Mouse (Mus musculus) heart, adult 10 weeks (tissue): ENCODE data around the gene Zpbp2. TPM values are rescaled to one million over a fixed set of nuclear protein-coding genes. Genes with fewer than 3 reads are reported as not detected.

Experiments
- polyA plus RNA-seq: library from polyadenylated mRNA; stranded (reverse); fragments of 350-450 nt; fragmentation: Illumina TruSeq; extraction: RNeasy Lipid Tissue Mini Kit (QIAGEN cat#74804); gene quantifications from one replicate; pipeline ENCODE4 v1.2.3, GENCODE M21; 2014; ENCODE audit warnings: low read depth, low replicate concordance

The Zpbp2 gene
- not detected for polyA plus RNA-seq

DNA sequence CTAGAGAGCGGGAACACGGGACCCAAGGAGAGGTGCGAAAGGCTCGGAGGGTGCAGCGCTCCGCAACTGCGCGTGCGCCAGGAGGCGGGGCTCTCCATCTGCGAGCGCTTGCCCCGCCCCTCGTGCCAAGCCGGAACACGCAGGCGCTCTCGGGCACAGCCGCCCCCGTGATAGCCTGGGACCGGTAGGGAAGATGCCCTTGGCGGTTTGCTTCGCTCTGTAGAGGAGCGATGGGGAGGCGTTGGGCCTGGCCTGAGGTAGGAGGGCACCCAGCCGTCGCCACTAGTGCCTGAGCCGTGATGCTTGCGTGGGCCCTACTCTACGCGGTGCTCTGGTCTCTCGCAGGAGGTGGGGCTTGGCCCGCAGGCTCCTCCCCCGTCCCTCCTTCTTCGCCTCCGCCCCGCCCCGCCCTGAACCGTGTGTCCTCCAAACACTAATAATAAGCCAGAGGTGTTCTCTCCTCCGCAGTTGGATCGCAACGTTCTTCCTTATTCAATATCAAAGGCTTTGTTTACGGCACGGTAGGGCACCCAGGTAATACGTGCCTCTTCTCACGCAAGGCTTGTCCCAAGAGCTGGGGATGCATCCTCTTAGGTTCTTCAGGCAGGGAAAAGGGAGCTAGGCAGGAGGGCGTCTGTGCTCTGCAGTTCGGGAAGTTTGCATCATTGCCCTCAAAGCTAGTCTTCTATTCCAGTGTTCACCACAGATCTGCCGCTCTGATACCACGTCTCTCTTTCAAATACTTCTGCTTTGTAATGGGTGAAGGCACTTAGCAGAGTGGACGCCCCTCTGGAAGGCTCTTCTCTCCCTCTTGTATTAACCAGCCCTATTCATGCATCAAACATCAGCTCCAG, at the start of gene Zpbp2:
Zpbp2 (plus strand) TSS at position 123 of the 854 bp plus-strand sequence.

GRCm38 (mm10) chr11:98545711-98546231, 5.1 kb upstream of the Zpbp2 start, which contains the start of gene Ikzf3:
TSS of gene Ikzf3 (minus strand) at chr11:98546031.

GRCm38 (mm10) chr11:98586892-98587563, 36.1 kb downstream of the Zpbp2 start, which contains the start of gene Ormdl3:
TSS of gene Ormdl3 (minus strand) at chr11:98587368.

GRCm38 (mm10) chr11:98597991-98598390, 47.1 kb downstream of the Zpbp2 start, which contains the start of gene Lrrc3c:
TSS of gene Lrrc3c (plus strand) at chr11:98598291.

Other genes starting within 250 kb of the Zpbp2 start
- gene Neurod2, start 221.4 kb upstream of the Zpbp2 start, polyA plus RNA-seq, result not detected
- gene Ppp1r1b, start 202.7 kb upstream of the Zpbp2 start, polyA plus RNA-seq, result 10.0 TPM
- 28.4 TPM for gene Stard3, start 192.7 kb upstream of the Zpbp2 start, polyA plus RNA-seq
- gene Tcap, start 167.3 kb upstream of the Zpbp2 start, polyA plus RNA-seq, result 1,455 TPM
- gene Pnmt, start 164.6 kb upstream of the Zpbp2 start, polyA plus RNA-seq, result 1.9 TPM
- 10.7 TPM for gene Pgap3, start 150.6 kb upstream of the Zpbp2 start, polyA plus RNA-seq
- gene Erbb2, start 138.6 kb upstream of the Zpbp2 start, polyA plus RNA-seq, result 5.2 TPM
- 87.1 TPM for gene Mien1, start 112.1 kb upstream of the Zpbp2 start, polyA plus RNA-seq
- not detected for gene Grb7, start 104.7 kb upstream of the Zpbp2 start, polyA plus RNA-seq
- gene Ikzf3, start 5.1 kb upstream of the Zpbp2 start, polyA plus RNA-seq, result 0.24 TPM
- gene Ormdl3, start 36.3 kb downstream of the Zpbp2 start, polyA plus RNA-seq, result 55.4 TPM
- not detected for gene Lrrc3c, start 47.2 kb downstream of the Zpbp2 start, polyA plus RNA-seq
- not detected for gene Gm12355, start 74.6 kb downstream of the Zpbp2 start, polyA plus RNA-seq
- not detected for gene Gsdma3, start 75.3 kb downstream of the Zpbp2 start, polyA plus RNA-seq
- gene Gsdma2, start 95.7 kb downstream of the Zpbp2 start, polyA plus RNA-seq, result not detected
- not detected for gene Gsdma, start 113.3 kb downstream of the Zpbp2 start, polyA plus RNA-seq
- gene Psmd3, start 131.5 kb downstream of the Zpbp2 start, polyA plus RNA-seq, result 106 TPM
- not detected for gene Csf3, start 150.2 kb downstream of the Zpbp2 start, polyA plus RNA-seq
- 37.3 TPM for gene Med24, start 178.3 kb downstream of the Zpbp2 start, polyA plus RNA-seq
- gene Thra, start 189.5 kb downstream of the Zpbp2 start, polyA plus RNA-seq, result 99.6 TPM
- 43.3 TPM for gene Nr1d1, start 224.2 kb downstream of the Zpbp2 start, polyA plus RNA-seq
- gene Msl1, start 244.4 kb downstream of the Zpbp2 start, polyA plus RNA-seq, result 72.5 TPM